Mouse (Mus musculus) testis, postnatal 10 days (tissue): ENCODE results near the gene Cd163l1.

ENCODE experiments used
- DNase-seq: peaks from one replicate; pipeline ENCODE4 v3.0.0; 2021; ENCODE audit warnings: low spot score

Gene Cd163l1

GRCm38 (mm10) chr7:140217967-140218366, at the start of gene Cd163l1:
Cd163l1 (plus strand) TSS chr7:140218267.
- DNase-seq: no peak

- DNase-seq: no peak
Measured at GRCm38 (mm10) chr7:140169386-140169785, 48.7 kb upstream of the Cd163l1 start.

GRCm38 (mm10) chr7:140170863-140171262, 47.2 kb upstream of the Cd163l1 start:
- DNase-seq: no peak

GRCm38 (mm10) chr7:140172936-140173335, 45.1 kb upstream of the Cd163l1 start, which contains the start of gene Olfr523:
Olfr523 (plus strand) TSS chr7:140173217.
- no peak for DNase-seq

- no peak for DNase-seq
Measured at GRCm38 (mm10) chr7:140179176-140179575, 38.9 kb upstream of the Cd163l1 start.

- no peak for DNase-seq
Measured at GRCm38 (mm10) chr7:140180692-140181091, 37.4 kb upstream of the Cd163l1 start.

GRCm38 (mm10) chr7:140184206-140184605, 33.9 kb upstream of the Cd163l1 start:
- no peak for DNase-seq

GRCm38 (mm10) chr7:140186646-140187620, 31.1 kb upstream of the Cd163l1 start:
- DNase-seq: peak; percentile 65

GRCm38 (mm10) chr7:140187721-140188390, 30.2 kb upstream of the Cd163l1 start:
- DNase-seq: no peak

GRCm38 (mm10) chr7:140188391-140189328, 29.4 kb upstream of the Cd163l1 start:
- no peak for DNase-seq

- DNase-seq: no peak
Measured at GRCm38 (mm10) chr7:140190435-140190834, 27.6 kb upstream of the Cd163l1 start.

GRCm38 (mm10) chr7:140192445-140192844, 25.6 kb upstream of the Cd163l1 start:
- DNase-seq: no peak

- no peak for DNase-seq
Measured at GRCm38 (mm10) chr7:140192851-140193250, 25.2 kb upstream of the Cd163l1 start.

- no peak for DNase-seq
Measured at GRCm38 (mm10) chr7:140194031-140194430, 24.0 kb upstream of the Cd163l1 start.

- DNase-seq: no peak
Measured at GRCm38 (mm10) chr7:140196002-140196401, 22.1 kb upstream of the Cd163l1 start.

- DNase-seq: no peak
Measured at GRCm38 (mm10) chr7:140201090-140201489, 17.0 kb upstream of the Cd163l1 start.

GRCm38 (mm10) chr7:140205864-140206263, 12.2 kb upstream of the Cd163l1 start, which contains the start of gene Olfr524:
Olfr524 (minus strand) TSS chr7:140205964.
- DNase-seq: no peak

GRCm38 (mm10) chr7:140206904-140207303, 11.2 kb upstream of the Cd163l1 start:
- DNase-seq: no peak

- DNase-seq: no peak
Measured at GRCm38 (mm10) chr7:140208153-140208552, 9.9 kb upstream of the Cd163l1 start.

GRCm38 (mm10) chr7:140208677-140209076, 9.4 kb upstream of the Cd163l1 start:
- no peak for DNase-seq

GRCm38 (mm10) chr7:140213841-140214240, 4.2 kb upstream of the Cd163l1 start:
- DNase-seq: no peak

- DNase-seq: no peak
Measured at GRCm38 (mm10) chr7:140219268-140219667, 1.2 kb downstream of the Cd163l1 start.
